Mouse (Mus musculus) fat pad, adult 2 months (tissue): ENCODE data around the gene Ccnc.

Experiments used
- DNase-seq: peaks from one replicate; pipeline ENCODE4 v3.0.0-alpha.2; 2011; ENCODE audit warnings: low read depth, low spot score; ENCODE audit errors: extremely low read depth

Gene Ccnc

GRCm38 (mm10) chr4:21727615-21728165, at the start of gene Ccnc:
TSS of gene Ccnc (plus strand) at chr4:21727701.
- DNase-seq: peak; percentile 3

- no peak for DNase-seq
These were observed 49.2 kb upstream of the Ccnc start for GRCm38 (mm10) chr4:21678101-21678974.

GRCm38 (mm10) chr4:21678975-21679623, 48.4 kb upstream of the Ccnc start:
- DNase-seq: no peak

- DNase-seq: no peak
These were observed 47.6 kb upstream of the Ccnc start for GRCm38 (mm10) chr4:21679624-21680480.

- no peak for DNase-seq
These were observed 46.5 kb upstream of the Ccnc start for GRCm38 (mm10) chr4:21680971-21681370.

GRCm38 (mm10) chr4:21682421-21683150, 44.9 kb upstream of the Ccnc start:
- DNase-seq: no peak

- DNase-seq: no peak
These were observed 43.0 kb upstream of the Ccnc start for GRCm38 (mm10) chr4:21684341-21684970.

GRCm38 (mm10) chr4:21685595-21686091, 41.9 kb upstream of the Ccnc start, which contains the start of gene Prdm13:
TSS of gene Prdm13 (minus strand) at chr4:21685963.
- no peak for DNase-seq

GRCm38 (mm10) chr4:21686416-21686815, 41.1 kb upstream of the Ccnc start:
- no peak for DNase-seq

GRCm38 (mm10) chr4:21686934-21687333, 40.6 kb upstream of the Ccnc start:
- no peak for DNase-seq

GRCm38 (mm10) chr4:21687783-21688702, 39.5 kb upstream of the Ccnc start:
- no peak for DNase-seq

GRCm38 (mm10) chr4:21688703-21689200, 38.7 kb upstream of the Ccnc start:
- DNase-seq: no peak

- no peak for DNase-seq
These were observed 38.0 kb upstream of the Ccnc start for GRCm38 (mm10) chr4:21689492-21689941.

GRCm38 (mm10) chr4:21690221-21690620, 37.3 kb upstream of the Ccnc start:
- no peak for DNase-seq

GRCm38 (mm10) chr4:21695638-21696254, 31.8 kb upstream of the Ccnc start:
- no peak for DNase-seq

- DNase-seq: no peak
These were observed 22.5 kb upstream of the Ccnc start for GRCm38 (mm10) chr4:21705046-21705445.

GRCm38 (mm10) chr4:21712147-21712546, 15.4 kb upstream of the Ccnc start:
- no peak for DNase-seq
